Mouse (Mus musculus) B cell, adult (primary cell): ENCODE results near the gene Adgrl4. TPM values are rescaled to one million over a fixed set of nuclear protein-coding genes. Genes with fewer than 3 reads are reported as not detected.

ENCODE experiments used
- total RNA-seq: library from RNA; stranded (reverse); gene quantifications from 4 replicates; pipeline ENCODE4 v1.2.4, GENCODE M21; 2023; ENCODE audit not compliant: inconsistent age

The Adgrl4 gene
- not detected in 4 replicates for total RNA-seq

GRCm38 (mm10) chr3:151437693-151438092 is at the start of gene Adgrl4:
Gene Adgrl4, plus strand, starts transcription at chr3:151437887.

